Mouse (Mus musculus) mature B cell (primary cell): ENCODE data around the gene Ppm1b.

Experiments
- in situ Hi-C: fragments of 300-500 bp; cut with MboI; formaldehyde crosslinking; loops from 2 replicates; pipeline ENCODE4 v1.14.3; 2019

Gene Ppm1b

GRCm38 (mm10) chr17:84957487-84958259 lies 1.1 kb downstream of the Ppm1b start:
- in situ Hi-C loops = loop anchor here (10.0 kb wide), 1 partner anchor 137 kb away; the partner anchor contains the start of genes Camkmt and Prepl

- in situ Hi-C loops = loop anchor here (10.0 kb wide), 1 partner anchor 136 kb away; the partner anchor contains the start of genes Camkmt and Prepl
Measured at GRCm38 (mm10) chr17:84958411-84958911, 1.9 kb downstream of the Ppm1b start.

- in situ Hi-C loops = loop anchor here (10.0 kb wide), 1 partner anchor 136 kb away; the partner anchor contains the start of genes Camkmt and Prepl
Measured at GRCm38 (mm10) chr17:84958986-84959664, 2.6 kb downstream of the Ppm1b start.

GRCm38 (mm10) chr17:84959665-84960020 lies 3.1 kb downstream of the Ppm1b start:
- in situ Hi-C loops = loop anchor here (10.0 kb wide), 1 partner anchor 135 kb away; the partner anchor contains the start of genes Camkmt and Prepl

- in situ Hi-C loops = no loop called here
Measured at GRCm38 (mm10) chr17:84960136-84960535, 3.6 kb downstream of the Ppm1b start.

- in situ Hi-C loops = no loop called here
Measured at GRCm38 (mm10) chr17:84962046-84962445, 5.5 kb downstream of the Ppm1b start.

GRCm38 (mm10) chr17:84963651-84964050 lies 7.1 kb downstream of the Ppm1b start:
- in situ Hi-C loops = no loop called here

GRCm38 (mm10) chr17:84966231-84966630 lies 9.7 kb downstream of the Ppm1b start:
- in situ Hi-C loops = no loop called here

- in situ Hi-C loops = no loop called here
Measured at GRCm38 (mm10) chr17:84967045-84967444, 10.5 kb downstream of the Ppm1b start.

- in situ Hi-C loops = no loop called here
Measured at GRCm38 (mm10) chr17:84969916-84970315, 13.4 kb downstream of the Ppm1b start.

- in situ Hi-C loops = no loop called here
Measured at GRCm38 (mm10) chr17:84981721-84982120, 25.2 kb downstream of the Ppm1b start.

- in situ Hi-C loops = no loop called here
Measured at GRCm38 (mm10) chr17:84982735-84983134, 26.2 kb downstream of the Ppm1b start.

- in situ Hi-C loops = no loop called here
Measured at GRCm38 (mm10) chr17:84986368-84986767, 29.8 kb downstream of the Ppm1b start.

- in situ Hi-C loops = no loop called here
Measured at GRCm38 (mm10) chr17:84987834-84988410, 31.4 kb downstream of the Ppm1b start.

- in situ Hi-C loops = no loop called here
Measured at GRCm38 (mm10) chr17:84988514-84988913, 32.0 kb downstream of the Ppm1b start.

- in situ Hi-C loops = no loop called here
Measured at GRCm38 (mm10) chr17:84995844-84996243, 39.3 kb downstream of the Ppm1b start.

- in situ Hi-C loops = no loop called here
Measured at GRCm38 (mm10) chr17:84997639-84998038, 41.1 kb downstream of the Ppm1b start.

- in situ Hi-C loops = no loop called here
Measured at GRCm38 (mm10) chr17:84999636-85000035, 43.1 kb downstream of the Ppm1b start.

GRCm38 (mm10) chr17:85013485-85013884 lies 56.9 kb downstream of the Ppm1b start:
- in situ Hi-C loops = no loop called here

- in situ Hi-C loops = no loop called here
Measured at GRCm38 (mm10) chr17:85014632-85015031, 58.1 kb downstream of the Ppm1b start.

GRCm38 (mm10) chr17:85018344-85018743 lies 61.8 kb downstream of the Ppm1b start:
- in situ Hi-C loops = no loop called here

- in situ Hi-C loops = no loop called here
Measured at GRCm38 (mm10) chr17:85018794-85019193, 62.3 kb downstream of the Ppm1b start.
